Mouse (Mus musculus): ENCODE data around the gene Car1. TPM values are rescaled to one million over a fixed set of nuclear protein-coding genes. Genes with fewer than 3 reads are reported as not detected.
"Not testable (repeated sequence)": the region's sequence is repeated elsewhere in the genome, so short reads cannot be mapped to it uniquely, and the experiment has no call there.

Gene Car1
- total and polyA plus RNA-seq, 2 experiments from 2014 or later: 0.17 TPM; not detected in 1

- WGBS: 73% methylated on average over 1 of the region's 1 CpGs
- TF ChIP-seq CTCF (IDR thresholded peaks at IDR 0.05): no peak
- DNase-seq (ENCODE audit: low spot score) (peak; percentile 1), ATAC-seq (ENCODE audit: low FRiP score) (no peak)
- Histone ChIP-seq H3K27me3 (ENCODE audit: insufficient read depth, low read length) (no peaks in the 10 kb centered on the region), H3K4me2 (ENCODE audit: low read depth, low read length, poor library complexity, severe bottlenecking) (no peak overlapping the region), H3K36me3 (ENCODE audit: insufficient read depth, low read length) (no peaks in the 10 kb centered on the region), H3K4me3 (ENCODE audit: low read depth, low read length) (no peak overlapping the region), H3K9ac (replicated peaks; ENCODE audit: low read length, poor library complexity, severe bottlenecking) (no peak overlapping the region), H3K27ac (ENCODE audit: low read depth, low read length) (no peak overlapping the region), H3K4me1 (ENCODE audit: insufficient read depth, low read length) (no peaks in the 10 kb centered on the region), H3K9me3 (ENCODE audit: low read length) (no peaks in the 10 kb centered on the region)
Observed at GRCm38 (mm10) chr3:14787607-14788006, 20.6 kb downstream of the Car1 start.

DNA sequence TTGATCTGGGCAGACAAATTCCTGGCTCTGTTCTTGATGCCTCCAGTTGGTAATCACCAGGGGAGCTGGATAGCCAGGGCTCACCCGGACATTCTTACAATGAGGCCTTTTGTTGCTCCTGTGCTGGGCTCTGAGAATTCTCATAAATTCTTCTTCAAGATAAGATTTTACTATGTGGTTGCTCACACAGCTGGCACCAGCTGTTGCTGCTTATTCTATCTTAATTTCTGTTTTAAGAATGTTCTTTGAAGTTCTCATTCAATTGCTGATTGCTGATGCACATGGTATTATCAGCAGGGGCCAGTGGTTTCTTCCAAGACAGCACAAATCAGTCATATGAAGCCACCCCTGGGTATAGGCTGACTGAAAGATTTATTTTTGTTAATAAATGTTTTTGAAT lies 21.0 kb downstream of the Car1 start:
- no peaks in the 10 kb centered on the region for H3K36me3 ChIP-seq (ENCODE audit: insufficient read depth, low read length)

GRCm38 (mm10) chr3:14786551-14787079 lies 21.6 kb downstream of the Car1 start:
- no peak overlapping the region for H3K27ac ChIP-seq (ENCODE audit: low read depth, low read length)
- no peaks in the 10 kb centered on the region for H3K4me1 ChIP-seq (ENCODE audit: insufficient read depth, low read length)
- ATAC-seq (ENCODE audit: low FRiP score) (no peak), DNase-seq (ENCODE audit: low spot score) (no peak)
- H3K36me3 ChIP-seq (ENCODE audit: insufficient read depth, low read length): no peaks in the 10 kb centered on the region
- H3K9ac ChIP-seq (replicated peaks; ENCODE audit: low read length, poor library complexity, severe bottlenecking): no peak overlapping the region
- no peak overlapping the region for H3K4me3 ChIP-seq (ENCODE audit: low read depth, low read length)
- H3K9me3 ChIP-seq (ENCODE audit: low read length): no peaks in the 10 kb centered on the region
- H3K27me3 ChIP-seq (ENCODE audit: insufficient read depth, low read length): no peaks in the 10 kb centered on the region
- 50% methylated on average over 2 of the region's 2 CpGs for WGBS
- no peak overlapping the region for H3K4me2 ChIP-seq (ENCODE audit: low read depth, low read length, poor library complexity, severe bottlenecking)
- no peak for TF ChIP-seq CTCF (IDR thresholded peaks at IDR 0.05)

More for the DNA sequence above, 21.0 kb downstream of the Car1 start:
- DNase-seq (ENCODE audit: low spot score): peak; percentile 2
- H3K9ac ChIP-seq (replicated peaks; ENCODE audit: low read length, poor library complexity, severe bottlenecking): no peak overlapping the region
- no peak for ATAC-seq (ENCODE audit: low FRiP score)
- H3K9me3 ChIP-seq (ENCODE audit: low read length): no peaks in the 10 kb centered on the region
- H3K27ac ChIP-seq (ENCODE audit: low read depth, low read length): no peak overlapping the region
- 13% methylated on average over 1 of the region's 1 CpGs for WGBS
- no peak overlapping the region for H3K4me2 ChIP-seq (ENCODE audit: low read depth, low read length, poor library complexity, severe bottlenecking)
- no peak overlapping the region for H3K4me3 ChIP-seq (ENCODE audit: low read depth, low read length)
- H3K27me3 ChIP-seq (ENCODE audit: insufficient read depth, low read length): no peaks in the 10 kb centered on the region
- no peak for TF ChIP-seq CTCF (IDR thresholded peaks at IDR 0.05)
- H3K4me1 ChIP-seq (ENCODE audit: insufficient read depth, low read length): no peaks in the 10 kb centered on the region

DNA sequence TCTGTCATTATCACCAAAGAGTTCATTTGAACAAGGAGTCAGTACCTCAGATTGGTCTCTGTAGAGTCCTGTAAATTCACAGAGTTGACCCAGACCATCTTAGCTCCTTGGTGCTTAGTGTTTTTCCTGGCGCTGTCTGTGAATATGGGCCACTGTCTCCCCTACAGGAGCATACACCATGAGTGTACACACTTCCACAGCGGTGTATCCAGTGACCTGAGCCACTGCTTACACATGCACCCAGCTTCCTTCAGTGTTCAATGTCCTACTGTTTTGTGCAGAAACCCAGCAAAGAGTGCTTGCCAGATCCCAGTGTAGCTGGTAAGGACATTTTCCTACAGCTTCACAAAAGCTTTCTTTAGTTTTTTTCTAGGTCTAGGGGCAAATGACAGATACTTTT lies 22.8 kb downstream of the Car1 start:
- ATAC-seq (ENCODE audit: low FRiP score) (no peak), DNase-seq (ENCODE audit: low spot score) (no peak)
- Histone ChIP-seq H3K27ac (ENCODE audit: low read depth, low read length) (no peak overlapping the region), H3K9ac (replicated peaks; ENCODE audit: low read length, poor library complexity, severe bottlenecking) (no peak overlapping the region), H3K4me3 (ENCODE audit: low read depth, low read length) (no peak overlapping the region), H3K4me2 (ENCODE audit: low read depth, low read length, poor library complexity, severe bottlenecking) (no peak overlapping the region), H3K9me3 (ENCODE audit: low read length) (no peaks in the 10 kb centered on the region), H3K27me3 (ENCODE audit: insufficient read depth, low read length) (no peaks in the 10 kb centered on the region), H3K4me1 (ENCODE audit: insufficient read depth, low read length) (no peaks in the 10 kb centered on the region), H3K36me3 (ENCODE audit: insufficient read depth, low read length) (no peaks in the 10 kb centered on the region)
- 89% methylated on average over 2 of the region's 2 CpGs for WGBS
- no peak for TF ChIP-seq CTCF (IDR thresholded peaks at IDR 0.05)

DNA sequence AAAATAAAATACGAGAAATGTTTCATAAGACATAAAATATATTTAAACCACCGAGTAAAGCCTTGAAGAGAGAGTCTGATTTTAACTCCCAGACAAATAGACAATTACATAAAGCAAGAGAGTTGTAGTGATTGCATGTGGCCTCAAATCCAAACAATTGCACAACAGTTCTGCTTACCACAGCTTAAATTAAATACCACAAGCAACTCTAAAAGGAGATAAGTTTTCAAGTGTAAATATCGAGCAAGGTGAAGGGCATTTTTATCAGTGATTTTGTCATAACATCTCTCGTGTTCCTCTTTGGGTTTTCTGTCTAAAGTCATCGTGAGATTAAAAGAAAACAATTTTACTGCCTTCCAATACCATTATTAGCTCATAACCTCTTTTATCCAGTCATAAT lies 25.0 kb downstream of the Car1 start:
- H3K4me2 ChIP-seq (ENCODE audit: low read depth, low read length, poor library complexity, severe bottlenecking); H3K27ac ChIP-seq (ENCODE audit: low read depth, low read length); DNase-seq (ENCODE audit: low spot score); ATAC-seq (ENCODE audit: low FRiP score); H3K9ac ChIP-seq (replicated peaks; ENCODE audit: low read length, poor library complexity, severe bottlenecking); H3K4me1 ChIP-seq (ENCODE audit: insufficient read depth, low read length); H3K27me3 ChIP-seq (ENCODE audit: insufficient read depth, low read length); H3K9me3 ChIP-seq (ENCODE audit: low read length); H3K4me3 ChIP-seq (ENCODE audit: low read depth, low read length); H3K36me3 ChIP-seq (ENCODE audit: insufficient read depth, low read length): not testable (repeated sequence)
- WGBS: 88% methylated on average over 5 of the region's 5 CpGs

DNA sequence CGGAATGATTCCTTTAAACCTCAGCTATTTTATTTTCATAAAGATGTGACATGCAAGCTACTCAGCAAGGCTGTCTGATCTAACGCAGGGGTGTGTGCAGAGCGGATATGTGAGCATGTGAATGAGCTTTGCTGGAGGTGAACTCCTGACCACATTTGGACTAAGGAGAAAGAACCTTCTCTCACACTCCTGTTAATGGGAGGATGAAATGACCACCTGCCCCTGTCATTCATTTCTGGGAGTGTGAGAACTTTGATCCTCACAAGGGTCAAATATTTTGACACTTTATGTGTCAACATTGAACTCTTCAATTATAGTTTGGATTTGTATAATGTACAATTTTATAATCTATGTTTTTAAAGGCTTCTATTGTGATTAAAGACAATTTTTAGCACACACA lies 25.8 kb downstream of the Car1 start:
- H3K9me3 ChIP-seq (ENCODE audit: low read length); H3K27ac ChIP-seq (ENCODE audit: low read depth, low read length); H3K36me3 ChIP-seq (ENCODE audit: insufficient read depth, low read length); H3K4me1 ChIP-seq (ENCODE audit: insufficient read depth, low read length); H3K4me2 ChIP-seq (ENCODE audit: low read depth, low read length, poor library complexity, severe bottlenecking); H3K9ac ChIP-seq (replicated peaks; ENCODE audit: low read length, poor library complexity, severe bottlenecking); DNase-seq (ENCODE audit: low spot score); H3K27me3 ChIP-seq (ENCODE audit: insufficient read depth, low read length); ATAC-seq (ENCODE audit: low FRiP score); H3K4me3 ChIP-seq (ENCODE audit: low read depth, low read length): not testable (repeated sequence)
- WGBS: 78% methylated on average over 3 of the region's 3 CpGs
